Mouse (Mus musculus) hindbrain, embryonic 13.5 days (tissue): ENCODE data around the gene Flii. TPM values are rescaled to one million over a fixed set of nuclear protein-coding genes. Genes with fewer than 3 reads are reported as not detected.

Experiments
- ATAC-seq: fragments of 200-750 bp; cut with Nextera tagmentation; 2 replicates; pipeline ENCODE4 v1.8.0; 2017; ENCODE audit warnings: moderate TSS enrichment; ENCODE audit not compliant: low FRiP score
- H3K27ac ChIP-seq: fragments of 300-500 bp; sonication (generic); 2 replicates; pipeline ENCODE4 v1.5.1; 2015; ENCODE audit warnings: inconsistent platforms, mild to moderate bottlenecking, moderate library complexity
- H3K27me3 ChIP-seq: fragments of 300-500 bp; sonication (generic); 2 replicates; pipeline ENCODE4 v1.6.1; 2015; ENCODE audit warnings: mild to moderate bottlenecking, inconsistent platforms
- H3K36me3 ChIP-seq: fragments of 300-500 bp; sonication (generic); 2 replicates; pipeline ENCODE4 v1.6.1; 2015; ENCODE audit warnings: mild to moderate bottlenecking, inconsistent platforms
- H3K4me1 ChIP-seq: fragments of 300-500 bp; sonication (generic); replicated peaks from 2 replicates; pipeline ENCODE4 v1.6.1; 2015; ENCODE audit warnings: inconsistent platforms
- H3K4me2 ChIP-seq: fragments of 300-500 bp; sonication (generic); 2 replicates; pipeline ENCODE4 v1.6.1; 2015; ENCODE audit warnings: inconsistent platforms, mild to moderate bottlenecking, moderate library complexity
- H3K4me3 ChIP-seq: fragments of 300-500 bp; sonication (generic); 2 replicates; pipeline ENCODE4 v1.5.1; 2015; ENCODE audit warnings: mild to moderate bottlenecking, inconsistent platforms
- H3K9ac ChIP-seq: fragments of 300-500 bp; sonication (generic); 2 replicates; pipeline ENCODE4 v1.6.1; 2015; ENCODE audit warnings: mild to moderate bottlenecking, inconsistent platforms
- H3K9me3 ChIP-seq: fragments of 300-500 bp; sonication (generic); 2 replicates; pipeline ENCODE4 v1.6.1; 2016; ENCODE audit warnings: inconsistent platforms
- WGBS: fragments of 180-500 bp; shearing (Covaris S2); methylation state at CpG from one replicate; pipeline ENCODE4 v1.1.7; 2015; 5-methylcytosine and 5-hydroxymethylcytosine counted together
- polyA plus RNA-seq: library from polyadenylated mRNA; unstranded; fragments of >200 nt; fragmentation: Nextera tagmentation; extraction: Ambion mirVana; gene quantifications from 2 replicates; pipeline ENCODE4 v1.2.1, GENCODE M21; 2015

The Flii gene
- polyA plus RNA-seq, 1 experiment from 2014 or later, result 64.7 TPM

- ATAC-seq, result no peak
- H3K4me1 ChIP-seq, result no peaks in the 10 kb centered on the region
- peaks cover 100% of the 10 kb centered on the region for H3K36me3 ChIP-seq
- no peak overlapping the region for H3K27ac ChIP-seq
- H3K27me3 ChIP-seq, result no peaks in the 10 kb centered on the region
- no peak overlapping the region for H3K4me2 ChIP-seq
- H3K9me3 ChIP-seq, result no peaks in the 10 kb centered on the region
- 97% methylated on average over 17 of the region's 17 CpGs for WGBS
- H3K4me3 ChIP-seq, result no peak overlapping the region
- H3K9ac ChIP-seq, result no peak overlapping the region
These were observed 15.8 kb downstream of the Flii start for GRCm38 (mm10) chr11:60711218-60711617.

- Histone ChIP-seq H3K4me3 (no peak overlapping the region), H3K27ac (no peak overlapping the region), H3K9me3 (no peaks in the 10 kb centered on the region), H3K36me3 (peaks cover 100% of the 10 kb centered on the region), H3K9ac (no peak overlapping the region), H3K27me3 (no peaks in the 10 kb centered on the region), H3K4me2 (no peak overlapping the region), H3K4me1 (peaks cover 5% of the 10 kb centered on the region; the same call in 1 of the 2 replicates)
- ATAC-seq, result no peak
- 93% methylated on average over 45 of the region's 45 CpGs for WGBS
These were observed 17.3 kb downstream of the Flii start for GRCm38 (mm10) chr11:60709481-60710465.

GRCm38 (mm10) chr11:60708631-60709030 is 18.4 kb downstream of the Flii start:
- Histone ChIP-seq H3K4me3 (no peak overlapping the region), H3K9me3 (no peaks in the 10 kb centered on the region), H3K36me3 (peaks cover 93% of the 10 kb centered on the region), H3K4me2 (no peak overlapping the region), H3K4me1 (peaks cover 15% of the 10 kb centered on the region), H3K9ac (no peak overlapping the region), H3K27ac (no peak overlapping the region), H3K27me3 (no peaks in the 10 kb centered on the region)
- ATAC-seq, result no peak
- 91% methylated on average over 10 of the region's 10 CpGs for WGBS

- no peak overlapping the region for H3K27ac ChIP-seq
- WGBS, result 80% methylated on average over 3 of the region's 3 CpGs
- no peak for ATAC-seq
These were observed 19.4 kb downstream of the Flii start for GRCm38 (mm10) chr11:60707672-60708071.

GRCm38 (mm10) chr11:60706696-60707480 is 20.2 kb downstream of the Flii start:
- 89% methylated on average over 14 of the region's 14 CpGs for WGBS
- H3K4me1 ChIP-seq, result peaks cover 33% of the 10 kb centered on the region

More at GRCm38 (mm10) chr11:60707672-60708071, 19.4 kb downstream of the Flii start:
- no peak overlapping the region for H3K9ac ChIP-seq
- H3K4me2 ChIP-seq, result no peak overlapping the region
- H3K36me3 ChIP-seq, result peaks cover 84% of the 10 kb centered on the region
- H3K4me1 ChIP-seq, result peaks cover 25% of the 10 kb centered on the region
- H3K27me3 ChIP-seq, result no peaks in the 10 kb centered on the region
- H3K9me3 ChIP-seq, result no peaks in the 10 kb centered on the region
- H3K4me3 ChIP-seq, result no peak overlapping the region

GRCm38 (mm10) chr11:60706076-60706475 is 21.0 kb downstream of the Flii start:
- H3K36me3 ChIP-seq, result peaks cover 68% of the 10 kb centered on the region
- H3K27me3 ChIP-seq, result no peaks in the 10 kb centered on the region
- no peak overlapping the region for H3K4me2 ChIP-seq
- ATAC-seq, result no peak
- no peak overlapping the region for H3K27ac ChIP-seq
- H3K9me3 ChIP-seq, result no peaks in the 10 kb centered on the region
- H3K4me1 ChIP-seq, result peaks cover 41% of the 10 kb centered on the region
- no peak overlapping the region for H3K4me3 ChIP-seq
- no peak overlapping the region for H3K9ac ChIP-seq
- 93% methylated on average over 7 of the region's 7 CpGs for WGBS

More at GRCm38 (mm10) chr11:60706696-60707480, 20.2 kb downstream of the Flii start:
- ATAC-seq, result no peak
- no peak overlapping the region for H3K9ac ChIP-seq
- H3K36me3 ChIP-seq, result peaks cover 76% of the 10 kb centered on the region
- H3K4me3 ChIP-seq, result no peak overlapping the region
- H3K4me2 ChIP-seq, result no peak overlapping the region
- no peak overlapping the region for H3K27ac ChIP-seq
- no peaks in the 10 kb centered on the region for H3K27me3 ChIP-seq
- H3K9me3 ChIP-seq, result no peaks in the 10 kb centered on the region

- Histone ChIP-seq H3K9me3 (no peaks in the 10 kb centered on the region), H3K9ac (no peak overlapping the region), H3K36me3 (peaks cover 60% of the 10 kb centered on the region), H3K27me3 (no peaks in the 10 kb centered on the region), H3K4me2 (no peak overlapping the region), H3K27ac (no peak overlapping the region), H3K4me1 (peaks cover 49% of the 10 kb centered on the region), H3K4me3 (no peak overlapping the region)
- WGBS, result 94% methylated on average over 3 of the region's 3 CpGs
- ATAC-seq, result no peak
These were observed 21.8 kb downstream of the Flii start for GRCm38 (mm10) chr11:60705255-60705654.

- Histone ChIP-seq H3K4me3 (no peak overlapping the region), H3K27ac (no peak overlapping the region), H3K9ac (no peak overlapping the region), H3K4me2 (no peak overlapping the region), H3K27me3 (no peaks in the 10 kb centered on the region), H3K4me1 (peaks cover 50% of the 10 kb centered on the region), H3K36me3 (peaks cover 50% of the 10 kb centered on the region), H3K9me3 (no peaks in the 10 kb centered on the region)
- no peak for ATAC-seq
- 93% methylated on average over 19 of the region's 19 CpGs for WGBS
These were observed 22.8 kb downstream of the Flii start for GRCm38 (mm10) chr11:60704023-60704880.

GRCm38 (mm10) chr11:60703131-60703530 is 23.9 kb downstream of the Flii start:
- Histone ChIP-seq H3K36me3 (peaks cover 38% of the 10 kb centered on the region), H3K4me2 (peak overlapping the region; percentile 25), H3K9ac (peak overlapping the region; percentile 30; the same call in 1 of the 2 replicates), H3K4me1 (peaks cover 59% of the 10 kb centered on the region), H3K4me3 (no peak overlapping the region; the same call in 1 of the 2 replicates), H3K27me3 (no peaks in the 10 kb centered on the region), H3K9me3 (no peaks in the 10 kb centered on the region), H3K27ac (peak overlapping the region; percentile 48; the same call in 1 of the 2 replicates)
- 26% methylated on average over 4 of the region's 4 CpGs for WGBS
- 0 out of 2 replicates have a peak, but pooled peaks have one; percentile 15 for ATAC-seq

GRCm38 (mm10) chr11:60701611-60702010 is 25.5 kb downstream of the Flii start:
- no peak for ATAC-seq
- peaks cover 23% of the 10 kb centered on the region for H3K36me3 ChIP-seq
- H3K4me2 ChIP-seq, result peak overlapping the region; percentile 90
- no peak overlapping the region for H3K27ac ChIP-seq
- 92% methylated on average over 2 of the region's 4 CpGs for WGBS
- H3K4me1 ChIP-seq, result peaks cover 59% of the 10 kb centered on the region
- H3K27me3 ChIP-seq, result no peaks in the 10 kb centered on the region
- H3K4me3 ChIP-seq, result peak overlapping the region; percentile 89; the same call in 1 of the 2 replicates
- no peaks in the 10 kb centered on the region for H3K9me3 ChIP-seq
- H3K9ac ChIP-seq, result no peak overlapping the region

GRCm38 (mm10) chr11:60700320-60701185 is 26.5 kb downstream of the Flii start:
- H3K9me3 ChIP-seq, result no peaks in the 10 kb centered on the region
- H3K27ac ChIP-seq, result peak overlapping the region; percentile 92
- H3K36me3 ChIP-seq, result peaks cover 13% of the 10 kb centered on the region
- H3K4me3 ChIP-seq, result peak overlapping the region; percentile 89
- peak overlapping the region; percentile 90 for H3K4me2 ChIP-seq
- WGBS, result 24% methylated on average over 12 of the region's 12 CpGs
- H3K9ac ChIP-seq, result peak overlapping the region; percentile 95
- ATAC-seq, result no peak
- no peaks in the 10 kb centered on the region for H3K27me3 ChIP-seq
- H3K4me1 ChIP-seq, result peaks cover 59% of the 10 kb centered on the region
